Mouse (Mus musculus) neural tube, embryonic 14.5 days (tissue): ENCODE measurements around the gene Gzmd. TPM values are rescaled to one million over a fixed set of nuclear protein-coding genes. Genes with fewer than 3 reads are reported as not detected.

Experiments
- ATAC-seq: fragments of 200-750 bp; cut with Nextera tagmentation; 2 replicates; pipeline ENCODE4 v1.8.0; 2017; ENCODE audit warnings: low read depth, mild to moderate bottlenecking, moderate TSS enrichment, moderate library complexity
- H3K27ac ChIP-seq: fragments of 300-500 bp; sonication (generic); 2 replicates; pipeline ENCODE4 v1.5.1; 2014; ENCODE audit warnings: low read depth, mild to moderate bottlenecking, control low read depth, low read length, moderate library complexity, mixed read lengths
- H3K27me3 ChIP-seq: fragments of 300-500 bp; sonication (generic); 2 replicates; pipeline ENCODE4 v1.6.1; 2014; ENCODE audit warnings: low read length; ENCODE audit not compliant: control insufficient read depth, insufficient read depth
- H3K36me3 ChIP-seq: fragments of 300-500 bp; sonication (generic); 2 replicates; pipeline ENCODE4 v1.6.1; 2014; ENCODE audit warnings: low read length, mixed read lengths; ENCODE audit not compliant: control insufficient read depth, insufficient read depth
- H3K4me1 ChIP-seq: fragments of 300-500 bp; sonication (generic); 2 replicates; pipeline ENCODE4 v1.6.1; 2014; ENCODE audit warnings: low read length; ENCODE audit not compliant: control insufficient read depth, insufficient read depth
- H3K4me2 ChIP-seq: fragments of 300-500 bp; sonication (generic); 2 replicates; pipeline ENCODE4 v1.6.1; 2014; ENCODE audit warnings: mild to moderate bottlenecking, low read depth, low read length, control low read depth
- H3K4me3 ChIP-seq: fragments of 300-500 bp; sonication (generic); 2 replicates; pipeline ENCODE4 v1.5.1; 2014; ENCODE audit warnings: low read depth, low read length, control low read depth, mixed read lengths
- H3K9ac ChIP-seq: fragments of 300-500 bp; sonication (generic); replicated peaks from 2 replicates; pipeline ENCODE4 v1.6.1; 2014; ENCODE audit warnings: low read depth, mild to moderate bottlenecking, control low read depth, low read length, mixed read lengths
- H3K9me3 ChIP-seq: fragments of 300-500 bp; sonication (generic); 2 replicates; pipeline ENCODE4 v1.6.1; 2016; ENCODE audit warnings: low read length; ENCODE audit not compliant: control insufficient read depth
- WGBS: fragments of 180-500 bp; shearing (Covaris S2); extraction: QIAGEN DNeasy Blood & Tissue Kit; methylation state at CpG from one replicate; pipeline ENCODE4 v1.1.7; 2014; 5-methylcytosine and 5-hydroxymethylcytosine counted together
- microRNA-seq: library from miRNA; unstranded; fragments of <30 nt; microRNA quantifications from one replicate; pipeline ENCODE4, GENCODE M21; 2016
- polyA plus RNA-seq: library from polyadenylated mRNA; unstranded; fragments of >200 nt; fragmentation: Nextera tagmentation; extraction: Ambion mirVana; gene quantifications from 2 replicates; pipeline ENCODE4 v1.2.1, GENCODE M21; 2014

The Gzmd gene
- polyA plus RNA-seq, 1 experiment from 2014 or later = not detected

DNA sequence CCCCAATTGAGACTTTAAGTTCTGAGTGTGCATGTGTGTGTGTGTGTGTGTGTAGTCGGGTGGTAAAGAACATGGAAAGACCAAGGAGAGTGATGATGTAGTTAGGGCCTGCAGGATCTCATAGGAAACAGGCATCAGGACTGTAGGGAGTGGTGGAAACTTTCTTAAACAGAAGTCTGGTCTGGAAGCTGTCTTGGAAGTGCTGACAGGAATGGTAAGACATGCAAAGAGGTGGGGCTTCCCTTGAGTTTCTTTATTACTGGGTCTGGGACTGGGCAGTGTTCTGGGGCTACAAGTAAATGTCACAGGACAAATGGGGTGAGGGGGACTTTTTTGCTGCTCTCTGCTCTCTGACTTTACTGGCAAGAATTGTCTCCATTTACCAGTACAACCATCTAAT lies 34.8 kb downstream of the Gzmd start:
- ATAC-seq = no peak
- Histone ChIP-seq H3K27me3 (no peaks in the 10 kb centered on the region), H3K9me3 (no peaks in the 10 kb centered on the region), H3K4me1 (no peaks in the 10 kb centered on the region), H3K9ac (no peak overlapping the region), H3K4me2 (no peak overlapping the region), H3K36me3 (no peaks in the 10 kb centered on the region), H3K4me3 (no peak overlapping the region), H3K27ac (no peak overlapping the region)
- WGBS = 89% methylated on average over 1 of the region's 1 CpGs

DNA sequence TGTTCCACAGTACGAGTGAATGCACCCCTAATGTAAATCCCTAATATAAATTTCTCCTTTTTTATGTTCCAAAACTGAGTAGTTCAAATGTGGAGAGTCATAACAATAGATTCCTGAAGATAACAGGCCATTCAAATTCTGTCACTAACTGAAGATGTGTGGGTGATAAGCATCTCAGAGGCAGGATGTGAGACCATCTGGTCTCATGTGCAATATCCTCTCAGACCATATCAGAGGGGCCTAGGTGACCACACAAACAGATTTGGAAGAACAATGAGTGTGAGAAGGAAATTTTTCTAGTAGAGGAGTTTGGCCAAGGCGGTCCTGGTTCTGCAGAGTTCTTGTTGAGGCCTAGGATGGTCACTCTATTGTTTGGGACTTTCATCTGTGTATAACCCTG lies 39.1 kb downstream of the Gzmd start:
- no peaks in the 10 kb centered on the region for H3K27me3 ChIP-seq
- H3K4me1 ChIP-seq = no peaks in the 10 kb centered on the region
- no peak overlapping the region for H3K4me2 ChIP-seq
- 84% methylated on average over 2 of the region's 2 CpGs for WGBS
- no peak for ATAC-seq
- no peaks in the 10 kb centered on the region for H3K9me3 ChIP-seq
- no peak overlapping the region for H3K4me3 ChIP-seq
- no peak overlapping the region for H3K27ac ChIP-seq
- no peaks in the 10 kb centered on the region for H3K36me3 ChIP-seq
- no peak overlapping the region for H3K9ac ChIP-seq

DNA sequence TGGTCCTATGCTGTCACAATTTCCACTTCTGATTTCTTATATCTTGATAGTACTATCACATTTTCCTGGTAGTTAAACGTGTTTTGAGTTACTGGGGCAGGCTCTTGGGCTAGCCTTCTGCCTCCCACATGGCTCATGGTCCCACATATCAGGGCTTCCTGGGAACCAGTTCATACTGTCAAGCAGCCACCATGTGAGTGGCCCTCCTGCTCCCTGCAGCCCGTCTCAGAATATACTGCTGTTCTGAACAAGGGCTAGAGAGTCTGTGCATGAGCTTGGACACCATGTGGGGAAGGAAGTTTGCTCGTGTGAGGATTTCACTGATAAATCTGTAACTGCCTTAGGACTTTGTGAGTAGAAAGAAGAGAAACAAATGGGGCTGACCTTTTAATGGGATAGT lies 45.7 kb downstream of the Gzmd start:
- no peaks in the 10 kb centered on the region for H3K36me3 ChIP-seq
- no peaks in the 10 kb centered on the region for H3K4me1 ChIP-seq
- WGBS = 75% methylated on average over 3 of the region's 3 CpGs
- no peaks in the 10 kb centered on the region for H3K9me3 ChIP-seq
- H3K27me3 ChIP-seq = no peaks in the 10 kb centered on the region
- H3K9ac ChIP-seq = no peak overlapping the region
- H3K27ac ChIP-seq = no peak overlapping the region
- H3K4me2 ChIP-seq = no peak overlapping the region
- no peak overlapping the region for H3K4me3 ChIP-seq
- ATAC-seq = no peak

DNA sequence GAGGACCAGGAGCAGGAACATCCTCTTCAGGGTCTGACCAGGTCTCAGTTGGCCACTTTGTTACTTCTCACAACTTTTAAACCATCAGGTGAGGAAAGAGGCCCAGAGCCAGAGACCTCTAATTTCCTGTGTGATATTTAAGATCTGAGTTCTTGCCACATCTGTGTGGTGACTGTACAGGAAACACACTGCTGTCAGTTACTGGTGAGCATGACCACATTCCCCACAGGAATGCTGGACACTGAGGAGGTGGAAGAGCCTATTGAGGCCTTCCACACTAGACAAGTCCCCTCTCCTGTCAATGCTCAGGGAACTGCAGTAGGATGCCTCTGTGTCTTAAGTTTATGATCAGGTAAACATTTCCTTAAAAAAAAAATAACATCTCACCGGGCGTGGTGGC lies 47.2 kb downstream of the Gzmd start, which contains the start of gene Mcpt8:
Gene Mcpt8, minus strand, starts transcription at position 107 of the 400 bp plus-strand sequence.
- no peaks in the 10 kb centered on the region for H3K27me3 ChIP-seq
- no peak within 1 kb of the TSS for H3K4me3 ChIP-seq
- no peaks in the 10 kb centered on the region for H3K4me1 ChIP-seq
- no peak within 1 kb of the TSS for H3K4me2 ChIP-seq
- H3K9me3 ChIP-seq = no peaks in the 10 kb centered on the region
- 100% methylated on average over 2 of the region's 2 CpGs for WGBS
- ATAC-seq = no peak
- no peaks in the 10 kb centered on the region for H3K36me3 ChIP-seq
- no peak within 1 kb of the TSS for H3K9ac ChIP-seq
- H3K27ac ChIP-seq = no peak within 1 kb of the TSS

DNA sequence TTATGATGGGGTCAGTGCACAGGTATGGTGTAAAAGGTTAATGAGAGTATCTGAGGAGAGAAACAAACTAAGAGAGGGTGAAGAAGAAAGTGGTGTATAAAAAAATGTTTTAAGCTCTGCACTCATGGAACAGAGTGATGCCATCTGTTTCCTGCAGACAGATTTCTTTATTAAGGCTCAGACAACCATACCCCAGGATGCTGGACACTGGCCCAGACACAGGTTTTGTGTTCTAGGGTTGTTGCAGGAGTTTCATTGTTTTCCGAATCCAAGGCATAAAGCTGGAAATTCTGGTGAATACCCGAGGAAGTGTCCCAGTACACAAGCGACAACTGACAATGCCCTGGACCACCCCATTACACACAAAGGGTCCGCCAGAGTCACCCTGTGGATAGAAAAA lies 50.4 kb downstream of the Gzmd start:
- Histone ChIP-seq H3K4me2 (no peak overlapping the region), H3K27me3 (no peaks in the 10 kb centered on the region), H3K9ac (no peak overlapping the region), H3K27ac (no peak overlapping the region), H3K36me3 (no peaks in the 10 kb centered on the region), H3K4me3 (no peak overlapping the region), H3K4me1 (no peaks in the 10 kb centered on the region), H3K9me3 (no peaks in the 10 kb centered on the region)
- ATAC-seq = no peak
- WGBS = 74% methylated on average over 4 of the region's 4 CpGs

Small RNAs within 50 kb of the gene (microRNA-seq; reads per million reads assigned to microRNA genes)
- gene Mir6949 = not detected

Other genes with a start within 250 kb of the Gzmd start
- gene Cbln3, start 248.2 kb downstream of the Gzmd start, polyA plus RNA-seq = 0.24 and 0.91 TPM in 2 replicates
- gene Khnyn, start 247.7 kb downstream of the Gzmd start, polyA plus RNA-seq = 5.9 and 7.3 TPM in 2 replicates
- gene Sdr39u1, start 232.3 kb downstream of the Gzmd start, polyA plus RNA-seq = 138 and 163 TPM in 2 replicates
- gene Cma1, start 187.9 kb downstream of the Gzmd start, polyA plus RNA-seq = not detected in 2 replicates
- not detected in 2 replicates for gene Cma2, start 181.6 kb downstream of the Gzmd start, polyA plus RNA-seq
- not detected in 2 replicates for gene Mcpt1, start 114.6 kb downstream of the Gzmd start, polyA plus RNA-seq
- gene Mcpt9, start 102.1 kb downstream of the Gzmd start, polyA plus RNA-seq = not detected in 2 replicates
- gene Mcpt2, start 90.6 kb downstream of the Gzmd start, polyA plus RNA-seq = not detected in 2 replicates
- not detected in 2 replicates for gene Mcpt4, start 70.3 kb downstream of the Gzmd start, polyA plus RNA-seq
- not detected in 2 replicates for gene Mcpt8, start 47.3 kb downstream of the Gzmd start, polyA plus RNA-seq
- 0.45 TPM in 1 of 2 replicates, not detected in the other for gene Ctsg, start 30.0 kb downstream of the Gzmd start, polyA plus RNA-seq
- not detected in 2 replicates for gene Gzme, start 12.0 kb downstream of the Gzmd start, polyA plus RNA-seq
- not detected in 2 replicates for gene Gzmg, start 27.0 kb upstream of the Gzmd start, polyA plus RNA-seq
- gene Gzmn, start 42.0 kb upstream of the Gzmd start, polyA plus RNA-seq = not detected in 2 replicates
- gene Gzmf, start 78.8 kb upstream of the Gzmd start, polyA plus RNA-seq = not detected in 2 replicates
- gene Gzmc, start 102.0 kb upstream of the Gzmd start, polyA plus RNA-seq = not detected in 2 replicates
- gene Gzmb, start 129.7 kb upstream of the Gzmd start, polyA plus RNA-seq = not detected in 2 replicates
- 0.13 and 0.22 TPM in 2 replicates for gene Atp12a, start 232.5 kb upstream of the Gzmd start, polyA plus RNA-seq